Mouse (Mus musculus) small intestine, adult 2 months (tissue): ENCODE results near the gene Reg3a.

ENCODE experiments used
- CTCF ChIP-seq: fragments of 200-500 bp; IDR thresholded peaks from 2 replicates; pipeline ENCODE4 v1.5.1; 2012; ENCODE audit warnings: low read depth, mild to moderate bottlenecking, control low read depth, inconsistent platforms, low read length, moderate library complexity, mixed read lengths; ENCODE audit not compliant: insufficient replicate concordance, insufficient read length; ENCODE audit errors: extremely low read depth
- POLR2A ChIP-seq: fragments of 200-500 bp; IDR thresholded peaks from 2 replicates; pipeline ENCODE4 v1.6.1; 2012; ENCODE audit warnings: low read depth, mild to moderate bottlenecking, control low read depth, inconsistent platforms, low read length, moderate library complexity

DNA sequence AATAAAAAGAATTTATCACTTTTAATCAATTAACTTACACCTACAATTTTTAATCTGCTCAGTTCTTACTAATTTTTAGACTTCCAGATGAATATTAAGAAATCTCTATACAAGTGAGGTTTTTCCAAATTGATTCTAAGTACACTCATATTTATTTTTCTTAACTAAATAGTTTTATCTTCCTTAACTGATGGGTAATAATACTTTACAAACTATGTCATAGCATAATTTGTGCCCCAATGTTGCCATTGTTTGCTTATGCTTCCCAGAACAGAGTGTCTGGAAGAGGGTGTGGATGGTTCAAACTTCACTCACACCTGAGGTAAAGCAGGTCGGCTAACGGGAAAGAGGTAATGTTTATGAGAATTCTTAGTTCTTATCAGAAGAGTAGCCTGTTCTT, 10.2 kb upstream of the Reg3a start, which contains the start of gene Reg3b:
- TF ChIP-seq POLR2A (no peak), CTCF (no peak)
